Mouse (Mus musculus) B cell, adult 67 days (primary cell): ENCODE measurements around the gene Fnbp1. TPM values are rescaled to one million over a fixed set of nuclear protein-coding genes. Genes with fewer than 3 reads are reported as not detected.

Experiments
- total RNA-seq, 2 experiments: library from RNA; stranded (reverse); gene quantifications; 4 replicates each; pipeline ENCODE4 v1.2.4; 2023

The Fnbp1 gene
- total RNA-seq = 100 to 1,000 TPM; 184 to 202 TPM

DNA sequence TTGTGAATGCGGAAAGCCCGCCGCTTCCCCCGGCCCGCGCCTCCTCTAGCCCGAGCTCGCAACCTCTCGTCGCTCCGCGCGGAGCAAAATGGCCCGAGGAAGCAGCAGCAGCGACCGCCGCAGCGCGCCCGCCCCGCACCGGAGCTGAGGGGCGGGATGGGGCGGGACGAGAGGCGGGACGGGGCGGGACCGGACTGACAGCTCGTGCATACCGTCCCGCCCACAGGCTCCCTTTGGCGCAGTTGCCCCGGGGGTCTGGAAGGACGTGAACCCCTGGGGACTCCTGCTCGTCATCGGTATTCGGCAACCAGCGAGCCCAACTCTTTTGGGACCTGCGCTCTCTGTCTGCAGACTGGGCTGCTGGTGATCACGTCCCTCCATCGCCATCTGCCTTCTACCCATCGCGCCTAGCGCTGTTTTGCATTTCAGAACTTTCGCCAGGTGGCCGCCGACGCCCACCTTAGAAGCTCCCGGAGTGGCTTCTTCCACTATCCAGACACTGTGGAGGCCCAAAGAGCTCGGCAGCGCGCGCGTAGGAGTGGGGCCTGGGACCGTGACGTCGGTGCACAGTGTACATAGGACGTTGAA, at the start of gene Fnbp1:
TSS of gene Fnbp1 (minus strand) at position 142 of the 588 bp plus-strand sequence.

DNA sequence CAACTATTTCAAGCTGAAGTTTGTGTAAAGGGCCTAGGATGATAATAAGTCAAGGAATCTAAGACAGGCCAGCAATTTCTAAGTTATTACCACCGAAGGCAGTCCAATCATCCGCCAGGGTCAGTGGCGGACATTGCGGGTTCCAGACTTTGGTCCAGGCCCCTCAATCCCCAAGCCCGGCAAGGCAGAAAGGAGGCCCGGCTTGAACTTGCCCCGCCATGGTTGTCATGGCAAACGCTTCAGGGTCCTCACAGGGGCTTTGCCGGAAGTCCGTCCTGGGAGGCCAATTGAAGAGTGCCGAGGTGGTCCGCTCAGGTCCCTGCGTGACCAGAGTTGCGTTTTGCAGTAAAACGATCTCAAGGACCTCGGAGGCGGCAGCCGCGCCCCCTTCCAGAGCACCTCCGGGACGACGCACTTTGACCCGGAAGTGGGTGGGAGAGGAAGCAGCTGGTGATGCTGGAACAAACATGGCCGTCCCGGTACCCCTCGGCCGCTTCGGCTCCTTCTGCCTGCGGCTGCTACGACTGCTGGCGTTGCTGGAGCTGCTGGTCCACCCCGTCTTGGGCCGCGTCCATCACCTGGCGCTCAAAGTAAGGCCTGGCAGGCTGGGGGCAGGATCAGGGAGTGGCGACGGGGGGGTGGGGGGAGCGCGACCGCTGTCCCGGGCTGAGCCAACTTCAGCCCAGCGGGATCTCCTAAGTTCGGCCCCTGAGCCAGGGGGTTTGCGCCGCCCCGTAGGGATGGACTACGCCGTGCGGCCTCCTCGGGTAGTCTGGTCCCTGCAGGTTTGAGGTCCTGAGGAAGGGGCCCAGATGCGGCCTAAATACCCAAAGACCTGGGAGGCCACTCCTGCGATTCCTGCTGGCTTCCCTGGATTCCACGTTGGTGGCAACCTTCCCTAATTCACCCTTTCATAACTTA, 10.3 kb upstream of the Fnbp1 start, which contains the start of gene Gpr107:
TSS of gene Gpr107 (plus strand) at position 425 of the 921 bp plus-strand sequence.

GRCm38 (mm10) chr2:30981790-30982513, 159.9 kb downstream of the Fnbp1 start, which contains the start of the genes BC005624 and Usp20:
TSS of gene BC005624 (minus strand) at chr2:30982201.
TSS of gene Usp20 (plus strand) at chr2:30982279.

Other genes starting within 250 kb of the Fnbp1 start
- not detected for gene Ptges, start 212.1 kb downstream of the Fnbp1 start, total RNA-seq
- gene Tor1b, start 189.0 kb downstream of the Fnbp1 start, total RNA-seq = 10 to 100 TPM; 55.9 to 67.6 TPM
- 10 to 100 TPM; 45.7 to 54.5 TPM for gene Tor1a, start 174.1 kb downstream of the Fnbp1 start, total RNA-seq
- 100 to 1,000 TPM; 113 to 118 TPM for gene BC005624, start 159.8 kb downstream of the Fnbp1 start, total RNA-seq
- gene Usp20, start 159.7 kb downstream of the Fnbp1 start, total RNA-seq = 10 to 100 TPM; 20.3 to 27.3 TPM
- 100 to 1,000 TPM in 1 of 2 experiments, 10 to 100 TPM in 1; 92.6 to 104 TPM for gene Gpr107, start 10.3 kb upstream of the Fnbp1 start, total RNA-seq
- gene Ncs1, start 103.8 kb upstream of the Fnbp1 start, total RNA-seq = not detected
- not detected for gene Hmcn2, start 172.4 kb upstream of the Fnbp1 start, total RNA-seq